Mouse (Mus musculus): ENCODE results near the gene Pcyt1a. TPM values are rescaled to one million over a fixed set of nuclear protein-coding genes. Genes with fewer than 3 reads are reported as not detected.
A peak's percentile ranks its signal among the peaks of the same experiment; 100 is the strongest.

Gene Pcyt1a
- polyA plus RNA-seq, 1 experiment from 2014 or later = 42.7 TPM

DNA sequence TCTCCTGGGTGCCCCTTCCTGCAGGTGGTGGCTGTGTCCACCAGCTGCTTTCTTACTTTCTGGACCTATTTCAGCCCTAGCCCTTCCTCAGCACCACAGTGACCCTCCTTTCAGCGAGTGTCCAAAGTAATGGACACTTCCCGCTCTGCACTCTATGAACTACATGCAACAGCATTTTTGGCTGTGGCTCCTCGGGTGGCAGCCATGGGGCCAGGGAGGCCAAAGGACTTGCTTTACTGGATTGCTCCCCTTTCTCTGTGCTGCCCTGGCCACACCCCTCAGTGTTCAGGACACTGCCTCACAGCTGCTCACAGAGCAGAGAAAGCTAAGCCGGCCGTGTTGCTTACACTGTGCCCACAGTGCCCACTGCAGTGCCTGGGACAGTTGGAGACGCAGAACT is 72.9 kb downstream of the Pcyt1a start:
- no peak for ATAC-seq (ENCODE audit: insufficient read depth, low FRiP score, low read depth)
- Histone ChIP-seq H3K4me2 (no peak overlapping the region), H3K9ac (no peak overlapping the region), H3K27ac (no peak overlapping the region), H3K4me3 (replicated peaks) (no peak overlapping the region), H3K4me1 (0 out of 2 replicates have a peak, but pooled peaks cover 2% of the 10 kb centered on the region), H3K27me3 (replicated peaks) (no peaks in the 10 kb centered on the region), H3K9me3 (no peaks in the 10 kb centered on the region), H3K36me3 (no peaks in the 10 kb centered on the region)
- 73% methylated on average over 6 of the region's 6 CpGs for WGBS

DNA sequence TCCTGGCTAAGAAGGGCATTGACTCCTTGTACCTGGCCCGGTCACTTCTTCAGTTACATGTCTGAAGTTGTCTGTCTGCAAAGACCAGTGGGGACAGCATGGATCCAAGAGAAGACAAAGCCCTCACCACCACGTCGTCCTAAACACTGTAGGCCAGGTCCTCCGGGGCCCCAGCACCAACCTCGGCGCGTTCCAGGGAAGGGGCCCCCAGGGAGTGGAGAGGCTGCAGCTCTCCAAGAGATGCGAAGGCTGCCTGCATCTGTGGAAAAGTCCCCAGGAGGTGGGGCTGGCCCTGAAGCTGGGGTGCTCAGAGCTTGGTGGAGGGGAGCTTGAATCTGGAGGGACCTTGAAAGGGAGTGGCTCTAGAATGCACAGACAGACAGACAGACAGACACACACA is 75.6 kb downstream of the Pcyt1a start:
- WGBS = 81% methylated on average over 8 of the region's 8 CpGs
- Histone ChIP-seq H3K27me3 (replicated peaks) (no peaks in the 10 kb centered on the region), H3K36me3 (no peaks in the 10 kb centered on the region), H3K4me3 (replicated peaks) (no peak overlapping the region), H3K9me3 (no peaks in the 10 kb centered on the region), H3K4me2 (no peak overlapping the region), H3K27ac (no peak overlapping the region), H3K9ac (no peak overlapping the region), H3K4me1 (peaks cover 2% of the 10 kb centered on the region; the same call in 1 of the 2 replicates)
- ATAC-seq (ENCODE audit: insufficient read depth, low FRiP score, low read depth) = no peak

DNA sequence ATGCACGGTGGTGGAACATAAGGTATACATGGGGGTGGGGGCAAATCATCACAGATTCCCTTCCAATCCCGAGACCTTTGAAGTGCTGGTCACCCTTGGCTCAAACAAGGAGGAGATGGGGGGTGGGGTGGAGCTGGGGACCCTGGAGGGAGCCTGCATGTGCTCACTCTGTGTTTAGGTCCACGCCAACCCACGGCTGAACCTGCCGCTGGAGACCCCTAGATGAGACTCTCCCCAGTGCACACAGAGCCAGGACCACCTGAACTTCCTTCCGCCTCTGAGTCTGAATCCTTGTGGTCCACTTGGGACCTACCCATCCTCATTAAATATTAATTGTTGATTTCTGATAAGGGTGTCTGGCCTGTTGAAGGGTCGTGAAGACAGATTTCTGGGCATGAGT is 76.1 kb downstream of the Pcyt1a start:
- peaks cover 2% of the 10 kb centered on the region; the same call in 1 of the 2 replicates for H3K4me1 ChIP-seq
- no peak for ATAC-seq (ENCODE audit: insufficient read depth, low FRiP score, low read depth)
- WGBS = 64% methylated on average over 7 of the region's 7 CpGs

DNA sequence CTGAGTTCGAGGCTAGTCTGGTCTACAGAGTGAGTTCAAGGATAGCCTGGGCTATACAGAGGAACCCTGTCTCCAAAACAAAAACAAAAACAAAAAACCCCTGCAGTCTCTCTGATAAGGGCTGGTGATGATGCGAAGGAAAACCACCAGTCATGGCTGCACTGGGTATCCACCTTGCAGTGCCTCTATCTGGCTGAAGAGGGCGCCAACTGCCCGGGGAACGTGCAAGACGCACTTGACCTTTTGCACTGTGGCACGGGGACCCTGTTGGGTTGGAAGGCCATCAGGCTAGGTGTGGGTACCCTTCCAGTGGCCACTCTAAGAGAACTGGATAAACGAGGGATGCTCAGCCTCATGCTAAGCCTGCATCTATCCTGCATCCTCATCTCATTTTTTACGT is 76.7 kb downstream of the Pcyt1a start:
- ATAC-seq (ENCODE audit: insufficient read depth, low FRiP score, low read depth) = 0 out of 2 replicates have a peak, but pooled peaks have one; percentile 8
- no peak overlapping the region for H3K9ac ChIP-seq
- H3K36me3 ChIP-seq = no peaks in the 10 kb centered on the region
- 23% methylated on average over 9 of the region's 9 CpGs for WGBS
- no peak overlapping the region for H3K4me2 ChIP-seq
- H3K9me3 ChIP-seq = no peaks in the 10 kb centered on the region
- no peak overlapping the region for H3K4me3 ChIP-seq (replicated peaks)
- H3K4me1 ChIP-seq = peaks cover 2% of the 10 kb centered on the region; the same call in 1 of the 2 replicates
- no peak overlapping the region for H3K27ac ChIP-seq
- H3K27me3 ChIP-seq (replicated peaks) = no peaks in the 10 kb centered on the region

More for the DNA sequence above, 76.1 kb downstream of the Pcyt1a start:
- no peaks in the 10 kb centered on the region for H3K36me3 ChIP-seq
- no peak overlapping the region for H3K4me2 ChIP-seq
- H3K4me3 ChIP-seq (replicated peaks) = no peak overlapping the region
- no peak overlapping the region for H3K9ac ChIP-seq
- H3K27ac ChIP-seq = no peak overlapping the region
- no peaks in the 10 kb centered on the region for H3K27me3 ChIP-seq (replicated peaks)
- H3K9me3 ChIP-seq = no peaks in the 10 kb centered on the region

DNA sequence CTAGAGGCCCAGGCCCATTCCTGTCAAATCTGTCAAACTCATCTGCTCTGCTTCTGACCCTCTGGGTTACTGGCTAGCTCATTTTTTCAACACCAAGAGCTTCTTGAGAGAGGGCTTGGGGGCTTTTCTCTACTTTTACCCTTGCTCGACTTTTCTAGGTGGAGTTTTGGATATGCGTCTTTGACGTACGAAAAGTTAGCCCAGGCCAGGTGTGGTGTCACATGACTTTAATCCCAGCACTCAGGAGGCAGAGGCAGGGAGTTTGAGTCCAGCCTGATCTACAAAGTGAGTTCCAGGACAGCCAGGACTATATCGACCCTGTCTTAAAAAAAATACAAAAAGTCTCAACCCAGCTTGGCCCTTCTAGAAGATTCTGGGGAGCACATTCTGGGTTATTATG is 77.3 kb downstream of the Pcyt1a start:
- no peaks in the 10 kb centered on the region for H3K27me3 ChIP-seq (replicated peaks)
- H3K4me3 ChIP-seq (replicated peaks) = no peak overlapping the region
- 77% methylated on average over 5 of the region's 5 CpGs for WGBS
- H3K9ac ChIP-seq = no peak overlapping the region
- H3K4me2 ChIP-seq = no peak overlapping the region
- H3K9me3 ChIP-seq = no peaks in the 10 kb centered on the region
- no peaks in the 10 kb centered on the region for H3K36me3 ChIP-seq
- ATAC-seq (ENCODE audit: insufficient read depth, low FRiP score, low read depth) = no peak
- peaks cover 5% of the 10 kb centered on the region for H3K4me1 ChIP-seq
- peak overlapping the region; percentile 85 for H3K27ac ChIP-seq

DNA sequence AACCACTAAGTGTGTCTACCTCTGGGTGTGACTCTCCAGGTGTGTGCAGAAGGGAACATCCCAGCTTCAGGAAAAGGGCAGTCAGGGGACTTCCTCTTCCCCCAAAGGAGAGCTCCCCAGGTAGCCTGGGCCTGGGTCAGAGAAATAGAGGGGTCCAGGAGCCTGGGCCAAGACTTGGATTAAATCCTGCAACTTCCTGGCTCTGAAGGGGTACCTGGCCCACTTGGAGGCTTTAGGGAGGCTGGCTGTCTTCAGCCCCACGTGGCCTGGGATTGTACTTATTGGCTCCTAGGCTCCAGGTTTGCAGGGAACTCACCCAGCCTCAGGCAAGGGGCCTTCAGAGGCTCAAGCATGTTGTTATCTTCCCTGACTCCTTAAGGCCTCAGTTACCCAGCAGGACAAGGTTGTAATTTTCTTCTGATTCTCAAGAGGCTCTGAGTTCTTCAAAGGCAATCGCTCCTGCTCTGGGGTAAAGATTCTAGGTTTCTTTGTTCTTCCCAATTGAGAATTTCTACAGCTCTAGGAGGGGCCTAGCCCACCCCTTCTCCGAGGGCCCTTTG is 77.9 kb downstream of the Pcyt1a start:
- H3K27me3 ChIP-seq (replicated peaks) = no peaks in the 10 kb centered on the region
- H3K9me3 ChIP-seq = no peaks in the 10 kb centered on the region
- ATAC-seq (ENCODE audit: insufficient read depth, low FRiP score, low read depth) = no peak
- no peak overlapping the region for H3K4me3 ChIP-seq (replicated peaks)
- 36% methylated on average over 3 of the region's 3 CpGs for WGBS
- H3K4me1 ChIP-seq = peaks cover 5% of the 10 kb centered on the region
- H3K36me3 ChIP-seq = no peaks in the 10 kb centered on the region
- H3K4me2 ChIP-seq = 0 out of 2 replicates have a peak overlapping the region, but pooled peaks have one; percentile 27
- peak overlapping the region; percentile 85 for H3K27ac ChIP-seq
- no peak overlapping the region for H3K9ac ChIP-seq

DNA sequence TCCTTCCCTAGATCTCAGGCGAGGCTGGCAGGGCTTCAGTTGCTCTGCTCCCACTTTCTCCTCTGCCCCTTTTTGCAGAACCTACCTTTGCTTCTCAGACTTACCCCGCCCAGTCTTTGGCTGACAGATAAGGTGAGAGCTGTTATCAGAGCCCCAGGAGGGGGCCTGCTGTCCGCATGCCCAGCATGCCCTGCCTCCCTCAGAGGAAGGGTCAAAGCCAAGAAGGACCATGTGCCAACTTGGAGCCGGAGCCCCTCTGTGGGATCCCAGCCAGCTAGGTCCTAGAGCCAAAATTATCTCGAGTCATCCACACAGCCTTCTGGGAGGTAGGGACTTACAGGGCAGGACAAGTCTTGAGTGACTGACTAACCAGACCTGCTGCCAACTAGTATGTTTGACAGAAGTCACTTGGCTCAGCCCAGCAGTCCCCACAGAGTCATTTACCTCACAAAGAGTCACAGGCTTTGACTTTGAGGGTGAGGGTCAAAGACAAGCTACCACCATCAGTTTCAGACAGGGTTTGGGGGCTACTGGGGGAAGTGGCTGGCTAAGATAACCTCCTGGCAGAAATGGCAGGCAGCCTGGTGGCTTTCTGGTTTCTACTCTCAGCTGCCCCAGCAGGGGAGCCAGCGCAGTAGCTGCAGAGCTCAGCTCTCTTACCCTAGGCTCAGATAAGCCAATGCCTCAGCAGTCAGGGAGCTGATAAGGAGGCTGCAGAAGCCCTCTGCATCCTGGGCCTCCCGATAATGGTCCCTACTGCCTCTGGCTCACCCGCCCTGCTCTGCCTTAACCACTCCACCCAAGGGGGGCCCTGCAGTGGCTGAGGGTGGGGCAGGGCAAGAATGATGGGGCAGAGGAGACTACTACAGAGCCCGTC is 78.6 kb downstream of the Pcyt1a start:
- no peak overlapping the region for H3K4me3 ChIP-seq (replicated peaks)
- H3K27ac ChIP-seq = peak overlapping the region; percentile 85
- no peak overlapping the region for H3K9ac ChIP-seq
- peak; percentile 94 for ATAC-seq (ENCODE audit: insufficient read depth, low FRiP score, low read depth)
- WGBS = 46% methylated on average over 9 of the region's 9 CpGs
- no peaks in the 10 kb centered on the region for H3K9me3 ChIP-seq
- H3K4me2 ChIP-seq = 0 out of 2 replicates have a peak overlapping the region, but pooled peaks have one; percentile 27
- peaks cover 5% of the 10 kb centered on the region for H3K4me1 ChIP-seq
- H3K27me3 ChIP-seq (replicated peaks) = no peaks in the 10 kb centered on the region
- H3K36me3 ChIP-seq = no peaks in the 10 kb centered on the region

DNA sequence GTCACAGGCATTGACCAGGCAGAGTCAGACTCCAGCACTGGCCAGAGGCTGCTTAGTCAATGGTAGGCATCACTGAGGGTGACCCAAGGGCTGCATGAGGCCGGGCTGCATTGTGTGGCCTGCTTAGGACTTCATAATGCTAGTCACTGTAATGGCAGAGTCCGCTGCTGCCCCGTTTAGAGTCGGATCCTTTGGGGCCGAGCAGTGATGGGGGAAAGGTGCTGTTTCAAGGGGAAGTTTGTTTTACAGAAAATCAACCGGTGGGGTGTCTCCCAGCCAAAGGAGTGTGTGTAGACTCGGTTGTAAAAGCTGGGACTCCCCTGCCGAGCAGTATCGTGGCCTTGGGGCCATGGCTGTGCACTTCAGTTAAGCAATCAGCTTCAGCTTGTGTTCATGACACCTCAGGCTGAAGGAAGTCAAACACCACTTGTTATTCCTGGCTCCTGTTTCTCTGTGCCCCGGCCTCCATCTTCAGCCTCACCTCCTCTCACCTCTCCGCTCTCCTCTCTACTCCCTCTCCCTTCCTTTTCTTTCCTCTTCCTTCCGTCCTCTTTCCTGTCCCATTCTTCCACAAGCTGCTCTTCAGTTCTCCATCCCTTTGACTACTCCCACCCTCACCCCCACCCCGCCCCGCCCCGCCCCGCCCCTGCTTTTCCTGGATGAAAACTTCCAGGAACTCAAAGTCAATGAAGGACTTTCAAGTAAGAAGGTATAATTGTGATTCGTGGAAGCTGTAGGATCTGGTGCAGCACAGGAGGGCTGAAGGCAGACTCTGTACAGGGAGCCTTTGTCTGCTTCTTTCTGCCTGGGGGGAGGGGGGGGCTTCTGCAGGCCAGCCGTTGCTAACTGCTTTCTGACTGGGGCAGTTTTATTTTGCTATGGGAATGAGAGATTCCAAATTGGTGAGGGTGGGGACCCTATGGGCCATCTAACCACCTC is 79.9 kb downstream of the Pcyt1a start:
- no peaks in the 10 kb centered on the region for H3K9me3 ChIP-seq
- ATAC-seq (ENCODE audit: insufficient read depth, low FRiP score, low read depth) = no peak
- H3K4me2 ChIP-seq = no peak overlapping the region
- no peaks in the 10 kb centered on the region for H3K36me3 ChIP-seq
- 62% methylated on average over 18 of the region's 18 CpGs for WGBS
- H3K27ac ChIP-seq = peak overlapping the region; percentile 85
- peaks cover 6% of the 10 kb centered on the region for H3K4me1 ChIP-seq
- no peak overlapping the region for H3K9ac ChIP-seq
- no peak overlapping the region for H3K4me3 ChIP-seq (replicated peaks)
- H3K27me3 ChIP-seq (replicated peaks) = no peaks in the 10 kb centered on the region

DNA sequence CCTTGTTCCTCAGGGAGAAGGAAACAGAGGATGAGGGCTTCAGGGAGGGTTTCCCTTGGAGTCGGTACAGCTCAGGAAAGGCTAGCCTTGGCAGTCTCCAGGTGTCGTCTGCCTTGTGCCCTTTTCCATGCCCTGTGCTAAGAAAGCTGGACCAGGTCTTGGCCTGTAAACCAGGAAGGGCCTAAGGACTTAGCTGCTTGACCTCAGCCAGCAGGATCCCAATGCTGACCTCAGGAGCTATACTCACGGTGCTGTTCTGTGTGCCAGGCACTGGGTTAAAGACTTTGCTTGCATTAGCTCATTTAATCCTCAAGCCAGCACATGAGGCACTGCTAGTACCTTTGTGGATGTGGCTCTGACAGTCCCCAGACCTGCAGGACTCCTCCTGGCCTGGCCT is 80.6 kb downstream of the Pcyt1a start:
- H3K27ac ChIP-seq = no peak overlapping the region; the same call in 1 of the 2 replicates
- H3K27me3 ChIP-seq (replicated peaks) = no peaks in the 10 kb centered on the region
- H3K4me1 ChIP-seq = peaks cover 12% of the 10 kb centered on the region
- no peak overlapping the region for H3K9ac ChIP-seq
- no peak overlapping the region for H3K4me2 ChIP-seq
- no peaks in the 10 kb centered on the region for H3K36me3 ChIP-seq
- WGBS = 67% methylated on average over 3 of the region's 3 CpGs
- no peak overlapping the region for H3K4me3 ChIP-seq (replicated peaks)
- no peak for ATAC-seq (ENCODE audit: insufficient read depth, low FRiP score, low read depth)
- H3K9me3 ChIP-seq = no peaks in the 10 kb centered on the region

DNA sequence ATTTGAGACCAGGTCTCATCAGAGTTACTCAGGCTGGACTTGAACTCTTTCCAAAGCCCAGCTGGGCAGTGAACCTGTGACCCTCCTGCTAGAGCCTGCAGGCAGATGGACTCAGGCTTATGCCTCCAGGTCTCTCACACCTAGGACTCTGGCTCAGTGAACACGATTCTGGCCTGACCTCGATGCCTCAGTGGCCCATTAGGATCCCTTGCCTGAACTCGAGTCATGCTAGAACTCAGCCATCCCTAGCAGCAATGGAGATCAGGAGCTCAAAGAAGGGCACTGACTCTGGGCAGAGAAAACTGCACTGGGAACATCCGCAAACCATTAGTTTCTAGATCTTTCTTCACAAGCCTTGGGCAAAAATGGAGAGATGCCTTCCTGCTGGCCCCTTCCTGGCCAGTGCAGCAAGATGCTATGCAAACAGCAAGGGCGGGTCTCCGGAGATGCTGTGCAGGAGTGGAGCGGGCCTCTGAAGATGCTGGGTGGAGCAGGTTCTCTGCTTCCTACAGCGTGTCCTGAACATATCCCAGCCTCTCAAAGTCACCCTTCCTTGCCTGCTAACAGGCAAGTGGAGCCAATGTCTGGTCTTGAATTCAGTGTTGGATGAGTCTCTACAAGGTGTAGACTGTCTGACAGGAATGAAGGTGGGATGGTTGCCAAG is 81.2 kb downstream of the Pcyt1a start:
- no peaks in the 10 kb centered on the region for H3K27me3 ChIP-seq (replicated peaks)
- no peak overlapping the region for H3K9ac ChIP-seq
- H3K4me2 ChIP-seq = no peak overlapping the region
- peaks cover 16% of the 10 kb centered on the region for H3K4me1 ChIP-seq
- H3K4me3 ChIP-seq (replicated peaks) = no peak overlapping the region
- ATAC-seq (ENCODE audit: insufficient read depth, low FRiP score, low read depth) = no peak
- no peaks in the 10 kb centered on the region for H3K9me3 ChIP-seq
- H3K27ac ChIP-seq = no peak overlapping the region
- H3K36me3 ChIP-seq = no peaks in the 10 kb centered on the region
- 86% methylated on average over 8 of the region's 8 CpGs for WGBS

DNA sequence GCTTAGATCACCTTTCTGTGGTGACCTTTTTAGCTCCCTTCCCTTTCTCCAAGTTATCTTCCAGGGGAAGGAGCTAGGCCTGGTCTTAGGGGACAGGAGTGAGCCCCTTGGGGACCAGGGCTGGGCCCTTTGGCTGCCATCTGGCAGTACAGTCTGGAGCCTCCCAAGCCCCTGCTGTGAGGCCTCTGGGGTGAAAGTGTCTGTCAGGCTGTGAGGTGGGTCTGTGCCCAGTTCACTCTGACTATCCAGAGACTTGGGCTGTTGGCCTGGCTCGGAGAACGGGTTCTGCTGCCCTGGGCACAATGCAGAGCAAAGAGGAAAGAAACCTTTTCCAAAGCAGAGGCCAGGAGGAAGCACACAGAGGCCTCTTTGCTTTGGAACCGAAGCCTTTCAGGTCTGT is 82.2 kb downstream of the Pcyt1a start:
- Histone ChIP-seq H3K36me3 (no peaks in the 10 kb centered on the region), H3K9me3 (no peaks in the 10 kb centered on the region), H3K9ac (no peak overlapping the region), H3K4me3 (replicated peaks) (no peak overlapping the region), H3K27me3 (replicated peaks) (no peaks in the 10 kb centered on the region), H3K27ac (peak overlapping the region; percentile 38; the same call in 1 of the 2 replicates), H3K4me1 (peaks cover 16% of the 10 kb centered on the region), H3K4me2 (no peak overlapping the region)
- ATAC-seq (ENCODE audit: insufficient read depth, low FRiP score, low read depth) = no peak
- 57% methylated on average over 3 of the region's 3 CpGs for WGBS
